Mouse (Mus musculus): ENCODE measurements around the gene Fbn1.

GRCm38 (mm10) chr2:125322581-125322980 is 185.2 kb downstream of the Fbn1 start:
- TF ChIP-seq CTCF (IDR thresholded peaks at IDR 0.05; ENCODE audit: low read depth) = no peak
- no peak for TF ChIP-seq EP300 (IDR thresholded peaks at IDR 0.05; ENCODE audit: low read depth)
